Mouse (Mus musculus): Measurements from ENCODE around the gene Mindy4.
"Not testable (repeated sequence)": the region's sequence is repeated elsewhere in the genome, so short reads cannot be mapped to it uniquely, and the experiment has no call there.

Mindy4 gene
- long read RNA-seq, experiment 1, partial matches to known transcripts, result 0 of 1 reads
- long read RNA-seq, experiment 1, other reads (novel, unspliced or antisense), result 1 of 1 reads
- long read RNA-seq, experiment 2, full-length matches to known transcripts, result 4 of 4 reads
- long read RNA-seq, experiment 2, partial matches to known transcripts, result 0 of 4 reads
- long read RNA-seq, experiment 2, other reads (novel, unspliced or antisense), result 0 of 4 reads

DNA sequence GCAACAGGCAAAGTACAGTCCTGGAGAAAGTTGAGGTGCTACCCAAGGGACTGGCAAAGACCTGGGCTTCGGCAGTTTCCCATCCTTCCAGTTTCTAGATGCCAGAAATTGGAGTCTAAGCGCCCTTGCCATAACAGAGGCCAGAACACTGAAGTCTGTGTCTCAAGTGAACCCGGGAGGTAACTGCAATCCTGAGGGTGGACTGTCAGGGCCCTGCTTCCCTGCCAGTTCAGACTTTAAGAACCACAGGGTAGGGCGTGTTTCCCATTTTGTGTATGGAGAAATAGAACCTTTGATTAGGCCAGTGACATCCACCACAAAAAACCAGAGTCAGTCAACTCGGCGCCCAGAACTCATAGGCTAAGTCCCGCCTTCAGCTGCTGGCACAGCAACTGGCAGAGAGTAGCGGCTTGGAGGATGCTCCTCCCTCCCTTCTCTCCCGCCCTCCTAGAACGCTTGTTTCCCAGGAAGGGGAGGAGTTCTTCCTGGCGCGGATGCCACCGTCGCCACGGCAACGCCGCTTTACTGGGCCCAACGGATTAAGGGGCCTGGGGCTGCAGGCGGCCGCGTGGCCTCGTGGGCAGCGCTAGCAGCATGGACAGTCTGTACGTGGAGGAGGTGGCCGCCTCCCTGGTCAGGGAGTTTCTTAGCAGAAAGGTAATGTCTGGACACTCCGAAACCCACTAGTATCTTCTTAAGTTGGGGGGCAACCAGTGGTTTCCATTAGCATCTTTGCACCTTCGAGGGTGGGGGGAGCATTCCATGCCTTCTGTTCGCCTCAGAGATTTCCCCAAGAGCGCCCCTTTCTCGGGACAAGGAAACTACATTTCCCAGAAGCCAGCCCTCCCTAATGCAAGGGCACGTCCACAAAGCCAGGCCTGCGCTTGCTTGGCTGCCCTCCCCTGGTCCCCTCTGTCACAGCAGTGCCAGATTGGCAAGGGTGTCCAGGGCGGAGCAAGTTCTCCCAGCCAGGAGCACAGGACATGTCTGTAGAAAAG, at the start of gene Mindy4:
Mindy4 (plus strand) TSS at position 471 of the 998 bp plus-strand sequence.
- intact Hi-C loops (cut with DNase I), result no loop called here

DNA sequence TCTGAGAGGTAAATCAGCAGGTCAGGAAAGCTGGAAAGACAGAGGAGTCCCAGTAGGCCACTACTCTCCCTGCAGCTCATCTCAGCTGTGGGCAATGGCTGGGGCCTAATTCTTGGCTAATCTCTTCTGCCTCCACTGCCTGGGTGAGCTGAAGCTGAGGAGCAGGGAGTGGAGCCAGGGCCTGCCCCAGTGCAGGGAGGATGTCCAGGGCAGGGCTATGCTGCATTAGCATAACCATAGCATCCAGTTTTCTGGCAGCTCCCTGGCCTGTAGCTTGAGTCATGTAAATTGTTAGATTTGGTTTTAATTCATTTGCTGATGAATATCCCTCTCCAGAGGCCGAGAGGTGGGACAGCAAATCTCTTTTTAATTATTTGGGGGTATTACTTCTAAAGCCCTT, 43.9 kb upstream of the Mindy4 start:
- intact Hi-C loops (cut with DNase I), result no loop called here

DNA sequence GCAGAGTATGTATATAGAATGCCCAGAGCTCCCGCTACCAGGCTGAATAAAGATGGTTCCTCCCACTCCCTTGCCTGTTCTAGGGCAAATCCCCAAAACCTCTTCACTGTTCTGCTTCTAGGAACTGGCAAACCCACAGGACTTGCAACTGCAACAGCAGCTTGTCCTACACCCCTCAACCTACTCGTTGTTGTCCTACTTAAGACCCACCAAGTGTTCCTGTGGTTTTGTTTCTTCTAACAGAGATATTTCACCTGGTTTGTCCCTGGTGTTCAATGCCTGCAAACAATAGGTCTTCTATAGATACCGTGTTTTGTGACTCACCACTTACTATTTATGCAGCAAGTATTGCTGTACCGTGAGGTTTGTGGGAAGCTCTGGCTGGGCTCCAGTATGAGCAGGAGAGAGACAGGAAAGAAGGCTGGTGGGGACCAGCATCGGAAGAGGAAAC, 41.8 kb upstream of the Mindy4 start:
- intact Hi-C loops (cut with DNase I), result loop anchor here (5.0 kb wide), 1 partner anchor 354 kb away; no protein-coding TSS in a partner anchor

DNA sequence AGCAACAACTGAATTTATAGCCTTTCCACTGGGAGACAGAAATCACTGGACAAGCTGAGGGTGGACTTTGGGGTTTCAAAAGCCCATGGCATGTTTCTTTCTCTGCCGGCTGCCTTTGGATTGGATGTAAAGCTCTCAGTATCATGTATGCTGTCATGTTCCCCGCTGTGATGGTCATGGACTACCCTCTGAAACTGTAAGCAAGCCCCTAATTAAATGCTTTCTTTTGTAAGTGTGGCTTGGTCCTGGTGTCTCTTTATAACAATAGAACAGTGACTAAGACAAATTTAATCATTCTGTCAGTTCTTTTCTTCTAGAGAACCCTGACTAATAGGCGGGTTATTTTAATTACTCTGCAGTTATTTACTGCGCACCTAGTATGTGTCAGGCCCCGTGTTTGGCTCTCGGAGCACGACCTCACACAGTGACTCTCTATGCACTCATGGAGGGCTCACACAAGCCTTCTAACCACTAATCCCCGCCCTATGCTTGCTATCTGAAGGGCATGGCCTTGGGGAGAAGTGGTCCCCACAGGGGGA, 40.1 kb upstream of the Mindy4 start:
- intact Hi-C loops (cut with DNase I), result loop anchor here (5.0 kb wide), 1 partner anchor 356 kb away; no protein-coding TSS in a partner anchor

DNA sequence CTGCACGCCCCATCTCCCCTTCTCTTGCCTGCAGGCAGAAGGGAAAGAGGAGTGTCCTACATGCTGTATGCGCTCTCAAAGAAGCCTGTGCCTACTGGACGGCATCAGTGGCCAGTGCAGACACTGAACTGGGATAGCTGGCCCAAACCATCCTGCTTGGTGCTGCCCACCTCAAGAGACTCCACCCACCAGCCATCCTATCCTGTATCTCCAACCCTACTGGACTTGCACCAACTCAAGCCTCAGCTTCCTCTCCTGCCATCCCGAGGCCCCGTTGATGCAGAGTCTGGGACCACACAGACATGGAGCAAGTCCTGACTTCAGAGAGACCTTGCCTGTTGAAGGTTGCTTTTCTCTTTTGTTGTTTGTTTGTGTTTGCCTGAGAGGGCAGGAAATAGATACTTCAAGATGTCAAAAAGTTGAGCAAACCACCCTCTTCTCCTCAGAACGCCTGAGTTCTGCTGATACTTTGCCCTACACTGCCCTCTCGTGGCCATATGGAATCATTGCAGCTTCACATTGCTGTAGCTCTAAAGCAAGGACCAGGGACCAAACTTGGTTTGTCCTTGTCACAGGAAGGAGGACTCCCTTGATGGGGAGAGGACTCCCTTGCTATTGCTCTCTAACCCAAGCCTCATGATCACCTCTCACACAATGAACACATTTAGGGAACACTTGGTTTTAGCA, 36.3 kb upstream of the Mindy4 start:
- intact Hi-C loops (cut with DNase I), result loop anchor here (2.0 to 5.0 kb wide), 4 partner anchors 75 to 460 kb away; no protein-coding TSS in a partner anchor

DNA sequence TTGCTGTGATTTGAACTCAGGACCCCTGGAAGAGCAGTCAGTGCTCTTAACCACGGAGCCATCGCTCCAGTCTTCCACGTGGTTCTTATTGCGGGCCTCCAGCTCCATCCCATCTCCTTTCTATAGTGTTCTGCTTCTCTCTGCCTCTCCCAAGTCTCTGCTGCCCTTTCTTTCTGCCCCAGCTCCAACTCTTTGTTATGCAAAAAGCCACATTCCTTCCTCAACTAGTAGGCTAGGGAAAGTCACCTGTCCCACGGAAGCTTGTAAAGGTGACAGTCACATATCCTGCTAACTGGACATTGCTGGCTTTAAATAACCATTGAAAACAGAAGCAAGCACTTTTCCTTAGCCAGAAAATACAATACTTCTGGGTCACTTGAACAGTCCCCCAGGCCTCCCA, 33.4 kb upstream of the Mindy4 start:
- intact Hi-C loops (cut with DNase I), result loop anchor here (5.0 kb wide), 3 partner anchors 78 to 463 kb away; no protein-coding TSS in a partner anchor

DNA sequence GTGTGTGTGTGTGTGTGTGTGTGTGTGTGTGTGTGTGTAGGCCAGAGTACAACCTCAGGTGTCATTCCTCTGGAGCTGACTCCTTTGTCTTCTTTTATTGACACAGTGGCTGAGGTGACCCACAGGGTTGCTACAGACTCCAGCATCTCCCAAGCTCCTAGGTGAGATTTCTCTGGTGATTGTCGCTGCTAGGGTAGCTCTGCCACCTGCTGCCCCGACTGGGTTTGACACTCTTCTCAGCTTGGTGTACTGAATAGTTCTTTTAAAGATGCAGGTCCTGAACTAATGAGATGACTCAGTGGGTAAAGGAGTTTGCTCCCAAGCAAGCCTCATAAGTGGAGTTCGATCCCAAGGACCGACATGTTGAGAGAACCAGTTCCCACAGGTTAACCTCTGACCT, 31.5 kb upstream of the Mindy4 start:
- intact Hi-C loops (cut with DNase I), result no loop called here

DNA sequence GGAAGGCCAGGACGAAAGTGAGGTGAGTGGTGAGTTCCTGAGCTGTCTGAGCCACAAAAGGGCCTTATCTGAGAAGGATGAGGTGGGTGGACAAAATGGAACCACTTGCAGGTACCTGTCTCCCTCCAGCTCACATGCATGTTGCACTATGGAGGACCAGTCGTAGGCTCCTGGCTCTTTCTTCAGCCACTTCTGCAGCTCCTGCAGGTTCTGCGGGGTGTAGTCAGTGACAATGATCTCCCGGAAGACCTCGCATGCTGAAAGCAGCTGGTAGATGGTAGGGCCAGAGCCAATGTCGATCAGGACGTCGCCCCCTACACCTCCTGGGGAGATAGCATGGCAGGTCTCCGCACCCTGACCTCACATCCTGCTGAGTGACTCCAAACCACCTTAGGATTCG, 30.0 kb upstream of the Mindy4 start:
- intact Hi-C loops (cut with DNase I), result no loop called here

DNA sequence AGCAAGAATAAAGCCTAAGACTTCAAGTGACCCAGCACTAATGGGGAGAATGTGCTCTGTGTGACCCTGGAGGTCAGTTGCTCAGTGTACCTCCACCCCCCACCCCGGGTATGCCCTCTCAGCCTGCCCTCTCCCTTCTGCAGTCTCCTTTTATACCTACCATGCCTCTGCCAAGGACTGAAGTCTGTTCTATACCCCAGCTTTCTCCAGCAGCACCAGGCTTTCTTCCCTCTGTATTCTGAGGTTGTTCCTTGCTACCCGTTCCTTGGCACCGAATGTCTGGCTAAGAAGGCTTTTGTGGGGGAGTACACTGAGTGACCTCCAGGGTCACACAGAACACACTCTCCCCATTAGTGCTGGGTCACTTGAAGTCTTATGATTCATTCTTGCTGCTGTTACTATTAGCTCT, 29.2 kb upstream of the Mindy4 start:
- intact Hi-C loops (cut with DNase I), result no loop called here

DNA sequence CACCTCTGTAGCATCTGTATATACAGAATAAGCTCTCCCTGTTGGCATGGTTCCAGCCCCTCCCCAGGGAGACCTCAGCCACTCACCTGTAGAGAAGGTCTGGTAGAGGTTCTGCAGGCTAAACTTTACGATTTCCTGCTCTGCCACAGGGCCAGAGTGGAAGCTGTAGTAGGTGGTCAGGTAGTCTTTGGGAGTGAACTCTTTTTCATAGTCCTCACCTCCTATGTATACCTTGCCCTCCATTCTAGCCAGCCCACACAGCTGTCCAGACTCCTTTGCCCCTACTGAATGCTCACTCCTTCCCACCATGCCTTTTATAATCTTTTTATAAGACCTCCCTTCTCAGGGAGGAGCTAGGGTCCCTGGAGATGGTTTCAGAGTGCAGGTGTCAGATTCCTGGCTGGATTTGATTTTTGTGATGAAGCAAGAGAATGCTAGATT, 28.4 kb upstream of the Mindy4 start, which contains the start of gene Inmt:
Inmt (minus strand) TSS at position 303 of the 441 bp plus-strand sequence.
- intact Hi-C loops (cut with DNase I), result no loop called here

DNA sequence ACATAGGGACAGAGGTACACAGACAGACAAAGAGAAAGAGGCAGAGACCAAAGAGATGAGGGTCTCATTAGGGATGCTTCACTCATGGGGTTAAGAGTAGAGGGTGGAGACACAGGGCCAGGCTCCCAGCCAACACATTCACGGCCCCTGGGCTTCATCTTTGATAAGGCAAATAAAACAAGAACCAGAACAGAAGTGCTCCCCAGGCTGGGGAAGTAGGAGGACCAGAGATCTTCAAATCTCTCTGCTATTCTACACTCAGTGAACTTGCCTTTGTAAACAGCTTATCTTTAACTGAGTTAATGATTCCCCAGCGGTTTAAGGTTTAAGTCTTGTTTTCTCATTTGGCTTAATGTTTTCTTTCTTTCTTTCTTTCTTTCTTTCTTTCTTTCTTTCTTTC, 27.7 kb upstream of the Mindy4 start:
- intact Hi-C loops (cut with DNase I), result no loop called here

DNA sequence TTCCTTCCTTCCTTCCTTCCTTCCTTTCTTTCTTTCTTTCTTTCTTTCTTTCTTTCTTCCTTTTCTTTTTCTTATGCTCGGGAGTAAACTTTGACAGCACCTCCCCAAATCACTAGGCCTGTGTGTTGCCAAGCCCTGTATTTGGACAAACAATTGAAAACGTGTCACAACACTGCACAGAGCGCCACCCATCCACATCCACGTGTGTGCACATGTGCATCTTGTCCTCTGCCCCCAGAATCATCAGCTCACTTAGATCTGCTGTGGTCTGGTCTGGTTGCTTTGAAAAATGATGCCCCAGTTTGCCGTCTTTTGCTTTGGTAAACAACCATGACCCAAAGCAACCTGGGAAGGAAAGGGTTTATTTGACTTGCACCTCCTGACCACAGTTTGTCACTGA, 27.3 kb upstream of the Mindy4 start:
- intact Hi-C loops (cut with DNase I), result no loop called here

DNA sequence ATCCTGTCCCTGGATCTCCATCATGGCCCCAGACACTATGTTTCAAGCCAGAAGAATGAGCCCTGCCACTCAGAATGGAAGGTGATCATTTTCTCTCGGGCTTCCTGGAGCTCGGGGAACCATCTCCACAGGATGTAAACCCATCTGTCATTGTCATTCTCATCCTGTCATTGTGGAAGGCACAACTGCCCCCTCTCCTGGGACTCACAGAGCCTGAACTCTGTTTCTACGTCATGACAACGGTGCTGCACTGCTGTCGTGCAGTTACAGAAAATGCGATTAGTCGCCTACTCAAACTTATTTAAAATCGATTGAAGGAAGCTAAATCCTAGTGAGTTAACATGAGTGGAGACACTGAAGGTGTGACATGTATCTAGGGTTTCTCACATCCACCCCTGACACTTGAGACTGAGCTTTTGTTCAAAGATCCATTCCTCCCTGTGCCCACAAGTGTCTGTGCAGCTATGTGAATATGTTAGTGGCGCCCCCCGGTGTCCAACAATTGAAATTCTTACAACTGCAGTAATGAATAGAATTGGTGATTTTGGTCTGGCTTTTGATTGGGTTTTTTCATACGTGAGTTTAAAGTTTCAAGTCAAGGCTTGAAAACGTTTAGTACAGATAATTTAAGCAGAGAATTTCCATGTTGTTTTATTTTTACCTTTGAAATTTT, 26.0 kb upstream of the Mindy4 start:
- intact Hi-C loops (cut with DNase I), result no loop called here

DNA sequence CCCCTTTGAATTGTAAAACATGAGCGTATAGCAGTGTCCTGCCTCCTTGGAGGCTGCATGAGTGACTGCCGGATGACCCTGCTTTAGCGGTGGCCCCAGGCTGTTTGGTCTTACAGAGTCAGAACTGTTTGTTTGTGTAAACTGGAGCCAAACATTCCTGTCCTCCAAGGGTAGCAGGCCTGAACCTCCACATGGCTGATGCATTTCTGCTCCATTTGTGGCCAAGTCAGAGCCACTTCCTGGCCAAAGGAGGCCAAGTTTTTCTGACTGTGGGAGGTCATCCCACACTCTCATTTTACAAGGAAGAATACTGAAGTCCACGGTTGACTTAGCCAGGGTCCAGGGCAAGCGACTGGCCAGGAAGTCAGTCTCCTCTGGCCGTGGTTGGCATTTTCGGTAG, 23.6 kb upstream of the Mindy4 start:
- intact Hi-C loops (cut with DNase I), result no loop called here

DNA sequence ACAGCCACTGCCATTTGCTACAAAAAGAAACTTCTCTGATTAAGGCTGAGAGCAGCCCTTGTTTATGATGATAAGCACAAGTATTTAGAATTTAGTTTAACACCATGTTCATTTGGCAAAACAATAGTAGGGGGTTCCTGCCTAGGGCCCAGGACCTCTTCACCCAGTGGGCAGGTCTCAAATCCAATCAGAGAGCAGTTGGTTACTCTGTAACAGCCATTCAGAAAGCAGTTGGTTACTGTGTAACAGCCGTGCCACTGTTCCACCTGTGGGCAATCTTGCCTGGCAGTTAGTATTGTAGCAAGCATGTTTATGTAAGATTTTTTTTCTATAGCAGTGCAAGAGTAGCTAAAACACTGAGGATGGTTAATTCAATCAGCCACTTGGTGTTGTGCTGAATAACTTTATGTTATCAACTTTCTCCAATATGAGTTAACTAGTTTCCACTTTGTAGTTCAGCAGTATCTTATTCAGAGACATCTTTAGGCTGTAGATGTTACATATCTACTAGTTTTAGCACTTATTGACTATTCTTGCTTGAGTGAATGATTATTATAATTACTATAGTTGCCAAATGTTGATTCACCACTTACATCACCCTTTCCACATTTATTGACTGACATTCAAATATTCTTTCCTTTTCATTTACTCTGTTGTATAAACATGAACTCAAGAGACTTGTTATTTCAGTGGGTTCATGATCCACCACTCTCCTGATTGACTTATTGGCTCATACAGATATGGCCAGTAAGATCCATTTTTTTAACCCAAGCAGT, 20.3 kb upstream of the Mindy4 start:
- intact Hi-C loops (cut with DNase I), result no loop called here

DNA sequence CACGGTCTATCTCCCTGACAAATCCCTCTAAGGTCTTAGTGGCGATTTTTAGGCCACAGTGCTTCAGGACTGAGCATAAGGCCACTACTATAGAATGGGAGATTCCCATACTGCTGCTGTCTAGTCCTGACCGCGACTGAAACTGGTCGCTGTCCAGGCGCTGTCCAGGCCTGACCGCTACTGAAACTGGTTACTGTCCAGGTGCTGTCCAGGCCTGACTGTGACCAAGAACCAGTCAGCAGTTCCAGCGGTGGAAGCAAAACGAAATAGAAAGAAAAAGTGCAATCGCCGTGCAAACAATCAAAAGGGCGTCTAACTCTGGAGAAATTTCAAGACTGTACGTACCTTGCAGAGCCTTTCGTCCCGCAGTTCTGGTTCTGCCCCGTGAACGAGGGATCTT, 15.4 kb upstream of the Mindy4 start:
- intact Hi-C loops (cut with DNase I), result not testable (repeated sequence)

DNA sequence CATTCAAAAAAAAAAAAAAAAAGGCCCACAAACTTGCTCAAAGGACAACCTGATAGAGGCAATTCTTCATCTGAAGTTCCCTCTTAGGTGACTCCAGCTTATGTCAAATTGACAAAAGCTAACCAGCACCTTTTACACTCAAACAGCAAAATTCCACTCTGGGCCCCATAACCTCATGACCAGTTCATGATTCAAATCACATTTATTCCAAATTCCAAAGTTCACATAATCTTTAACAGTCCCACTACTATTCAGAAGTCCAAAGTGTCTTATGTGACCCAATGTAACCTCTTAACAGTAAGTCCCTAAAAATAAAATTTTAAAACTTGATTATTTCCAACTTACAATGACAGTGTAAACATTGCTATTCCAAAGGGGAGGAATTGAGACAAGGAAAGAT, 13.8 kb upstream of the Mindy4 start:
- intact Hi-C loops (cut with DNase I), result no loop called here

DNA sequence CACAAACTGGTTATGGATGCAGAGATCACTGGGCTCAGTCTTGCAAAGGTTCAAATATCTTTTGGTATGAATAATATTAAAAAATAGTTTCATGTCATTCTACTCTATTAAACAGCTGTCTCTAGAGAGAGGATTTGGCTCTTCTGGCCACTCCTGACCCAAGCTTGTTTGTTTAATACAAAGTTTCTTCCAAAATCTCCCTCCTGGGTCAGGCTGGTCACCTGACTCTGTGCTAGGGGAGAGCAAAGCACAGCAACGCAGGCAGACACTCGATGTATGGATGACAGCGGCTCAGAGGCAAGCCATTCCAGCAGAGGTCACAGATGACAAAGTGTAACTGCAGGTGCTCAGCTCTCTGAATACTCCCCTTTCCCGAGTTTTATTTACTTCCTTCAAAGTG, 11.6 kb upstream of the Mindy4 start:
- intact Hi-C loops (cut with DNase I), result no loop called here

DNA sequence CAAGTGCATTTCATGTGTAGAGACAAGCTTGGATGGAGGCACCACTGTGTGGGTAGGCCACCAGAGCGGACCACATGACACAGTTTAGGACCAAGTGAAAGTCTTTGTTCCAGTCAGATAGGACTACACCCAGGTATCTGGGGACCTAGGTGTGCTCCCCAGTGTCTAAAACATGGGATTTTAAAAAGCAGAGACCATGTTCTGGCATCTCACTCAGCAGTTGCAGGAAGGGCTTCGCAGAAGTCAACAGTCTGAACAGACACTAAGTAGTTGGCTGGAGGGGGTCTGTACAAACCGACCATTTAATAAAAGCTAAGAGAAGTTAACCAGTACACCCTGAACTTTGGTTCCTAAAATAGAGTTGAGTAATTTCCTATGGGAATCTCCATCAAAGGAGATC, 10.0 kb upstream of the Mindy4 start:
- intact Hi-C loops (cut with DNase I), result no loop called here

DNA sequence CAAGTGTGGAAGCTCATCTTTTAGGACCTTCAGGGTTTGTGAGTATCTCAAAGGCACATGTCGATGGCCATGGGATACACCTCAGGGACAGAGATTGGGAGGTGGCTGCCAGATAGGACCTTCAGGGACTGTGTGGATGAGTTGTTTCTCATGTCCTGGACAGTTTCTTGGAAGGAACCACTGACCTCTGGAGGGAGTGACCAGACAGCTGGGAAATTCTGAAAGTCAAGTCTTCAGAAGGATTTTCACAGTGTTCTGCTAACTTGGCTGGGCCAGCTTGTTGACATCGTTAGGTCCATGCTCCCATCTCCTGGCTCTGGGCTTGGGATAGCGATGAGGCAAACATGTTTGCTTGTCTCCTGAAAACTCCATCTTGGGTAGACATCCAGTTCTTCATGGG, 4.1 kb upstream of the Mindy4 start:
- intact Hi-C loops (cut with DNase I), result no loop called here

All from adrenal gland (tissue).